Mouse (Mus musculus) cerebellum, adult 2 months (tissue): ENCODE data around the gene Mpzl2.

Experiments
- CTCF ChIP-seq: fragments of 200-500 bp; IDR thresholded peaks from 2 replicates; pipeline ENCODE4 v1.5.1; 2011; ENCODE audit warnings: low read depth, mild to moderate bottlenecking, control low read depth, low read length, moderate library complexity, borderline replicate concordance; ENCODE audit not compliant: insufficient read depth
- POLR2A ChIP-seq: fragments of 200-500 bp; IDR thresholded peaks from 2 replicates; pipeline ENCODE4 v1.6.1; 2011; ENCODE audit warnings: low read length, control low read depth, borderline replicate concordance; ENCODE audit not compliant: insufficient read depth

DNA sequence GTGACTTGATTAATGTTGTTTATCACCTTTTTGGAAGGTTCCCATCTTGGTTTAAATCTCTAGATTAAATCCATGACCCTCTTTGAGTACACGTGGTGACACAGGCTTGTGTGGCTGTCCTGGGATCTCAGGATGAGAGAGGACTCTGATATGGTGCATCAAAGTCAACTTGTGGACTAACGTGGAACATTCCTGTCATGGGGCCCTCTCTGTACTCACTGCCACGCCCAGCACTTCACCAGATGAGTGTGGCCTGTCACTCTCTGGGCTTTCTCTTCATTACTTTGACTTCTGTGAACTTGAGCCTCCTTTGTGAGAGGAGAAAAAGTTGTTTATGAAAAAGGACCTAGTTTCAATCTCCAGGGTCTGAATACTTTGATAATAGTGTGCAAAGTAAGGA, 32.2 kb downstream of the Mpzl2 start:
- TF ChIP-seq CTCF (no peak), POLR2A (no peak)
